Mouse (Mus musculus): ENCODE data around the gene Sh3bgr. TPM values are rescaled to one million over a fixed set of nuclear protein-coding genes. Genes with fewer than 3 reads are reported as not detected.

Sh3bgr gene
- not detected for total RNA-seq (2023)

DNA sequence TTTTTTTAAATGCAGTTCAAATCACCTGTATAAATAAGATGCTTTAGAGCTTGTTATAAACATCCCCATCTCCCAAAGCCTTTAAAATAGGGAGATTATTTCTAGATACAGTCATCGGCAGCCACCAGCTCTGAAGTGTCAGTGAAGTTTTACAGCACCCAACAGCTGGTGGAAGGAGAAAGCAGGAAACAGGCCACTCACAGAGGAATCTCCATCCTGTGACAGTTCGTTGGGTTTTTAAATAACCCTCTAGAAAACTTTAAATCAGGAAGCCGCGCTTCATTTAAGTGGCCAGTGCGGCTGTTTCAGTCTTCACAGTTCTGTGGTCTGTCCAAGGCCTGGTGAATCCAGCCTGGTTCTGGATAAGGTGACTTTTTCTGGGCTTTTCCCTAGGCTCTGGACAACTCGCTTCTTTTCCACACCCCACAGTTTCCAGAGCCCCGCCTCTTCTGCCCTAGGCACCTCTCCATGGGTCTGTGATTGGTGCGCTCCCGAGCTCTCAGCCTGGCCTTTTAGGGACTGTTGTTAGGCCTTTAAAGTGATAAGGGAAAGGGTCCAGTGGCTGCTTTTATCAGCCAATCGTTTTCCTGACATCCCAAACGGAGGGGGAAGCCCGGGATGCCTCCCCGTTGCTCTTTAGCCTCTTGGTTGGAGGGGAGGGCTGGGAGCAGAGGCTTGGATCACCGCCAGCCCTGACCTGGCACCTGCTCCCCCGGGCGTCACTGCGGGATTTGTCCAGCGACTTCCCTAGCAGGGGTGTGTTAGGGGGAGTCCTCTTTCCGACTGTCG, at the start of gene Sh3bgr:
Gene Sh3bgr (plus strand): TSS at position 538 of the 789 bp plus-strand sequence.

DNA sequence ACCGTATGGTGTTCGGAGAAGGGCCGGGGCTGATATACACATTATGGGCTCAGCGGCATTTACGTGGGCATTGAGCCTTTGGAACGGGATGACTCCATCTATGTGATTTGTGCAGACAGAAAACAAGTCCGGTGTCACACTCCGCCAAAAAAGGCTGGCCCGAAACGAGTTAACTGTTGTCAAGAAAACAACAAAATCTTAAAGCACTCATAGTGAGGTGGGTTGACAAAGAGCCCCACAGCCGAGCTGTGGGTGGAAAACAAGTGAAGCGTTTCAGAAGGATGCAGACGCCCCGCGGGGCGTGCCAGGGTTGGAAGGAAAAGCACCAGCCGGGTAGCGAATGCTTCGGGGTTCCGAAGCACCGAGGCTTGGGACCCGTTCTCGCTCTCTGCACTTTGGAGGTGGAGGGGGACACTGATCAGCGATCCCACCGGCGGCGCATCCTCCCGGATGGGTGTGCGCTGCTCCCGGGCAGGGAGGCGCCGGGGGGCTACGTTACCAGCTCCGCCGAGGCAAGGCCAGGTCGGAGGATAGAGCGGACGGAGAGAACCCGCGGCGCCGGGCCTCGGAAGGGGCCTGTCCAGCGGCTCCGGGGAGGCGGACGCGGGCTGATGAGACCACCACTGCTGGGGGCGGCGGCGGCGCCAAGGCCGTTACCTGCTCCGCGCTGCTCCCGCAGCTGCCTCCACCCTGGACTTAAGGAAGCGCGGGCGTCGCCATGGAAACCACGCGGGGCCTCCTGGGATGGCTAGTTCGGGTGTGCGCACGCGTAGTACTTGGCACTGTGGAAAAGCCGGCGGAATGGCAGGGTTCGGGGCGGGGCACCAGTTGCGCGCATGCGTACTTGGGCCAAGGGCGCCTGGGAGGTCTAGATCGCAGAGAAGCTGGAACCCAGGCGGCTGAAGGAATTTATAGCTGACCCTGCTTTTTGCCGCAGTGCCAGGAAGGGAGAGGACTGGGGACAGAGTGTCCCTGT, 8.4 kb upstream of the Sh3bgr start, which contains the start of gene Lca5l:
Gene Lca5l (minus strand): TSS at position 741 of the 976 bp plus-strand sequence.

DNA sequence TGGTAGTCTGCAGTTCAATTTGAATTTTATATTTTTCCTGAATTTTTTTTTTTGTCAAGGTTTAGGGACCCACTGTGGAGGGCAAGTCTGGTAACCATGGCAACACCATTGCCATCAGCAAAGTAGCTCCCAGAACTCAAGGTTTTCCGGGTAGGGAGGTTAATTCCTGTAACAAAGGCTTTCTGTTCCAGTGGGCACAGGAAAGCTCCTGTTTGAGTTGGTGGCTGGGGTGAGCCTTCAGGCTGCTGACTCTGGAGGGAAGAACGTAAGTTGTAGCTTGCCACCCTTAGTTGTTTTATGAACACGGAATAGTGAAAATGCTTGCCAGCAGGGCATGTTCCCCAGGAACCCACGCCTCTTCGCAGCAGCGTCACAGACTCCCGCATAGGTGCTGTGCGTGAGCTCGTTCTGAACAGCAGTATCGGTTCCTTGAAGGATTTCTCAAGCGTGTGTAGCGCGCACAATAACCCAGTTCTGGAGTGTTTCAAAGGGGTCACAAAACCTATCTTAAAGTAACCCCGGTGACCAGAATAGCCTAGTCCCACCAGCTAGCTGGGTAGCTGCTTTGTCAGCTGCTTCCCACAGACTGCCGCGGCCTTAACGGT, 35.2 kb downstream of the Sh3bgr start, which contains the start of gene B3galt5:
Gene B3galt5 (plus strand): TSS at position 436 of the 605 bp plus-strand sequence.

Other genes starting within 250 kb of the Sh3bgr start
- gene Psmg1, start 209.5 kb upstream of the Sh3bgr start, total RNA-seq (2023) = 1 to 10 TPM; 8.5 to 9.3 TPM
- 10 to 100 TPM; 35.8 to 42.3 TPM for gene Brwd1, start 117.9 kb upstream of the Sh3bgr start, total RNA-seq (2023)
- 10 to 100 TPM; 16.3 to 18.1 TPM for gene Hmgn1, start 72.7 kb upstream of the Sh3bgr start, total RNA-seq (2023)
- gene Wrb, start 55.0 kb upstream of the Sh3bgr start, total RNA-seq (2023) = 1 to 10 TPM; 3.0 TPM
- not detected for gene Lca5l, start 8.2 kb upstream of the Sh3bgr start, total RNA-seq (2023)
- under 1 TPM in 1 of 2 experiments, not detected in 1; 0.29 TPM for gene B3galt5, start 35.4 kb downstream of the Sh3bgr start, total RNA-seq (2023)
- 100 to 1,000 TPM; 393 to 489 TPM for gene Itgb2l, start 243.2 kb downstream of the Sh3bgr start, total RNA-seq (2023)